Mouse (Mus musculus): ENCODE measurements around the gene Ccl28. TPM values are rescaled to one million over a fixed set of nuclear protein-coding genes. Genes with fewer than 3 reads are reported as not detected.
A peak's percentile ranks its signal among the peaks of the same experiment; 100 is the strongest.

The Ccl28 gene
- polyA plus RNA-seq, 1 experiment from 2014 or later, result not detected

GRCm38 (mm10) chr13:119639302-119639701, 15.7 kb downstream of the Ccl28 start:
- Histone ChIP-seq H3K27ac (ENCODE audit: low read depth) (no peak overlapping the region), H3K4me3 (ENCODE audit: low read depth, low read length) (no peak overlapping the region), H3K4me1 (replicated peaks; ENCODE audit: control insufficient read depth, insufficient read depth, low read length) (no peaks in the 10 kb centered on the region), H3K4me2 (ENCODE audit: low read length) (no peak overlapping the region), H3K9ac (ENCODE audit: low read length) (no peak overlapping the region), H3K9me3 (ENCODE audit: control insufficient read depth, low read length) (no peaks in the 10 kb centered on the region), H3K27me3 (replicated peaks; ENCODE audit: control insufficient read depth, insufficient read depth, low read length) (no peaks in the 10 kb centered on the region), H3K36me3 (ENCODE audit: control insufficient read depth, insufficient read depth, low read length) (no peaks in the 10 kb centered on the region)
- 79% methylated on average over 5 of the region's 5 CpGs for WGBS
- no peak for DNase-seq (ENCODE audit: low spot score)
- no peak for ATAC-seq (replicated peaks; ENCODE audit: low FRiP score, low TSS enrichment, low read depth)

DNA sequence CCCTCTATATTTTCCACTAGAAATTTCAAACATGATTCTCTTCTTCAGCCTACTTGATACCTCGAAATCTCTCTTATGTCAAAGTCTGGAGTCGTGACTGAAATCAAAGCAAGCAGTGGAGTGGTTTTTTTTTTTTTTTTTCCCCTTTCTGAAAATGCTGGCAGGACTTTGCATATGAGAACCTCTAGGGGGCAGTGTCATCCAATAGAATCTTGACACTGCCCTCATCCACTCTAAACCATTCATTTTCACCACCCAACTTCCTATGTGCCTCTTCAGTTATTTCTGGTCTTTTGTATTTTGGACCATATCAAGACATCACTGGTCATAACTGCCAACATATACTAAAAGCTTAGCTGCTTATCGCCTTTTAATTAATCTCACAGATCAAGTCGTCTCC, 16.9 kb downstream of the Ccl28 start:
- peak; percentile 53; the same call in 1 of the 2 replicates for ATAC-seq (replicated peaks; ENCODE audit: low FRiP score, low TSS enrichment, low read depth)
- no peaks in the 10 kb centered on the region for H3K27me3 ChIP-seq (replicated peaks; ENCODE audit: control insufficient read depth, insufficient read depth, low read length)

DNA sequence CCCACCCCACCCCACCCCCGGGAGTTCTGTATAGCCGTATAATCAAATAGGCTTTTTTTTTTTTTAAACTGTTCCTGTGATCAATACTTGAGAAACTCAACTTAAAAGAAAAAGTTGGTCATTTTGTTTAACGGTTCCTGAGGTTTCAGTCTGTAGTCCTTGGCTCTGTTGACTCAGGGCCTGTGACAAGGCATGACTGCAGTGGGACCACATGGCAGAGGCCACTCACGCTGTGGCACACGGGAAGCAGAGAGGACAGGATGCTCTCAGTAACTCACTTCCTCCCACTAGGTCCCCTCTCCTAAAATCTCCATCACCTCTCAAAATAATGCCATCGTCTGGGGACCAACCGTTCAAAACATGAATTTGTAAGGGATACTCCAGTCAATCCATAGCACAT, 17.5 kb downstream of the Ccl28 start:
- Histone ChIP-seq H3K4me2 (ENCODE audit: low read length) (no peak overlapping the region), H3K27ac (ENCODE audit: low read depth) (no peak overlapping the region), H3K9me3 (ENCODE audit: control insufficient read depth, low read length) (no peaks in the 10 kb centered on the region), H3K27me3 (replicated peaks; ENCODE audit: control insufficient read depth, insufficient read depth, low read length) (no peaks in the 10 kb centered on the region), H3K4me1 (replicated peaks; ENCODE audit: control insufficient read depth, insufficient read depth, low read length) (no peaks in the 10 kb centered on the region), H3K4me3 (ENCODE audit: low read depth, low read length) (no peak overlapping the region), H3K36me3 (ENCODE audit: control insufficient read depth, insufficient read depth, low read length) (no peaks in the 10 kb centered on the region), H3K9ac (ENCODE audit: low read length) (no peak overlapping the region)
- no peak for ATAC-seq (replicated peaks; ENCODE audit: low FRiP score, low TSS enrichment, low read depth)
- DNase-seq (ENCODE audit: low spot score), result no peak
- 73% methylated on average over 7 of the region's 7 CpGs for WGBS

More for the DNA sequence above, 16.9 kb downstream of the Ccl28 start:
- DNase-seq (ENCODE audit: low spot score), result no peak
- Histone ChIP-seq H3K9me3 (ENCODE audit: control insufficient read depth, low read length) (no peaks in the 10 kb centered on the region), H3K9ac (ENCODE audit: low read length) (no peak overlapping the region), H3K36me3 (ENCODE audit: control insufficient read depth, insufficient read depth, low read length) (no peaks in the 10 kb centered on the region), H3K4me1 (replicated peaks; ENCODE audit: control insufficient read depth, insufficient read depth, low read length) (no peaks in the 10 kb centered on the region), H3K27ac (ENCODE audit: low read depth) (no peak overlapping the region), H3K4me3 (ENCODE audit: low read depth, low read length) (no peak overlapping the region), H3K4me2 (ENCODE audit: low read length) (no peak overlapping the region)
- 32% methylated on average over 4 of the region's 4 CpGs for WGBS

GRCm38 (mm10) chr13:119644769-119645168, 21.1 kb downstream of the Ccl28 start:
- no peak overlapping the region for H3K4me3 ChIP-seq (ENCODE audit: low read depth, low read length)
- ATAC-seq (replicated peaks; ENCODE audit: low FRiP score, low TSS enrichment, low read depth) (no peak), DNase-seq (ENCODE audit: low spot score) (no peak)
- no peaks in the 10 kb centered on the region for H3K4me1 ChIP-seq (replicated peaks; ENCODE audit: control insufficient read depth, insufficient read depth, low read length)
- no peak overlapping the region for H3K9ac ChIP-seq (ENCODE audit: low read length)
- no peaks in the 10 kb centered on the region for H3K27me3 ChIP-seq (replicated peaks; ENCODE audit: control insufficient read depth, insufficient read depth, low read length)
- no peak overlapping the region for H3K27ac ChIP-seq (ENCODE audit: low read depth)
- WGBS, result 65% methylated on average over 5 of the region's 5 CpGs
- H3K9me3 ChIP-seq (ENCODE audit: control insufficient read depth, low read length), result no peaks in the 10 kb centered on the region
- no peak overlapping the region for H3K4me2 ChIP-seq (ENCODE audit: low read length)
- no peaks in the 10 kb centered on the region for H3K36me3 ChIP-seq (ENCODE audit: control insufficient read depth, insufficient read depth, low read length)

- no peak overlapping the region for H3K27ac ChIP-seq (ENCODE audit: low read depth)
- no peaks in the 10 kb centered on the region for H3K27me3 ChIP-seq (replicated peaks; ENCODE audit: control insufficient read depth, insufficient read depth, low read length)
- DNase-seq (ENCODE audit: low spot score) (no peak), ATAC-seq (replicated peaks; ENCODE audit: low FRiP score, low TSS enrichment, low read depth) (no peak)
- H3K4me1 ChIP-seq (replicated peaks; ENCODE audit: control insufficient read depth, insufficient read depth, low read length), result no peaks in the 10 kb centered on the region
- H3K4me2 ChIP-seq (ENCODE audit: low read length), result no peak overlapping the region
- no peaks in the 10 kb centered on the region for H3K36me3 ChIP-seq (ENCODE audit: control insufficient read depth, insufficient read depth, low read length)
- H3K9ac ChIP-seq (ENCODE audit: low read length), result no peak overlapping the region
- no peaks in the 10 kb centered on the region for H3K9me3 ChIP-seq (ENCODE audit: control insufficient read depth, low read length)
- 96% methylated on average over 1 of the region's 1 CpGs for WGBS
- H3K4me3 ChIP-seq (ENCODE audit: low read depth, low read length), result no peak overlapping the region
These were observed 22.9 kb downstream of the Ccl28 start for GRCm38 (mm10) chr13:119646511-119646910.

- no peaks in the 10 kb centered on the region for H3K9me3 ChIP-seq (ENCODE audit: control insufficient read depth, low read length)
- H3K27me3 ChIP-seq (replicated peaks; ENCODE audit: control insufficient read depth, insufficient read depth, low read length), result no peaks in the 10 kb centered on the region
- no peak overlapping the region for H3K4me2 ChIP-seq (ENCODE audit: low read length)
- H3K36me3 ChIP-seq (ENCODE audit: control insufficient read depth, insufficient read depth, low read length), result no peaks in the 10 kb centered on the region
- H3K9ac ChIP-seq (ENCODE audit: low read length), result no peak overlapping the region
- H3K27ac ChIP-seq (ENCODE audit: low read depth), result no peak overlapping the region
- no peak for DNase-seq (ENCODE audit: low spot score)
- WGBS, result 61% methylated on average over 15 of the region's 15 CpGs
- no peak for ATAC-seq (replicated peaks; ENCODE audit: low FRiP score, low TSS enrichment, low read depth)
- no peaks in the 10 kb centered on the region for H3K4me1 ChIP-seq (replicated peaks; ENCODE audit: control insufficient read depth, insufficient read depth, low read length)
- no peak overlapping the region for H3K4me3 ChIP-seq (ENCODE audit: low read depth, low read length)
These were observed 25.5 kb downstream of the Ccl28 start for GRCm38 (mm10) chr13:119648891-119649698.

- DNase-seq (ENCODE audit: low spot score), result no peak
- Histone ChIP-seq H3K36me3 (ENCODE audit: control insufficient read depth, insufficient read depth, low read length) (no peaks in the 10 kb centered on the region), H3K27ac (ENCODE audit: low read depth) (no peak overlapping the region), H3K27me3 (replicated peaks; ENCODE audit: control insufficient read depth, insufficient read depth, low read length) (no peaks in the 10 kb centered on the region), H3K9ac (ENCODE audit: low read length) (no peak overlapping the region), H3K4me1 (replicated peaks; ENCODE audit: control insufficient read depth, insufficient read depth, low read length) (no peaks in the 10 kb centered on the region), H3K4me2 (ENCODE audit: low read length) (no peak overlapping the region), H3K4me3 (ENCODE audit: low read depth, low read length) (no peak overlapping the region), H3K9me3 (ENCODE audit: control insufficient read depth, low read length) (no peaks in the 10 kb centered on the region)
- no peak for ATAC-seq (replicated peaks; ENCODE audit: low FRiP score, low TSS enrichment, low read depth)
- WGBS, result 74% methylated on average over 1 of the region's 1 CpGs
These were observed 26.1 kb downstream of the Ccl28 start for GRCm38 (mm10) chr13:119649699-119650046.

DNA sequence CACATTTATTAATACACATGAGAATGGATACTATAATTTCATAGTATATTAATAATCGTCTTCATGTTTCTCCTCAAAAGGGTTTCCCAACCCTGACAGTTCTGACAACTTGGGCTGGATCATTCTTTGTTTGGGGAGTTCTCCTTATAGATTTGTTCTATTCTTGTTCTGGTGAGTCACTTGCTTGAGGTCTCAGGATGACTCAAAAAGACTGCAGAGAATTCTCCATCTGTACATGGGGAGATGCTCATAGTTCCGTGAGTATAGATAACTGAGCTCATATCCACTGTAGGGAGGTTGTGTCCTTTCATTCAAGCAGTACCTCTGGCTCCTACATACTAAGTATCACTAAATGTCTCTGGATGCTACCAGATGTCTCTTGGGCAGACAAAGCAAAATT, 31.1 kb downstream of the Ccl28 start:
- H3K4me3 ChIP-seq (ENCODE audit: low read depth, low read length), result no peak overlapping the region
- no peaks in the 10 kb centered on the region for H3K9me3 ChIP-seq (ENCODE audit: control insufficient read depth, low read length)
- ATAC-seq (replicated peaks; ENCODE audit: low FRiP score, low TSS enrichment, low read depth) (no peak), DNase-seq (ENCODE audit: low spot score) (no peak)
- H3K27ac ChIP-seq (ENCODE audit: low read depth), result no peak overlapping the region
- no peaks in the 10 kb centered on the region for H3K27me3 ChIP-seq (replicated peaks; ENCODE audit: control insufficient read depth, insufficient read depth, low read length)
- no peak overlapping the region for H3K9ac ChIP-seq (ENCODE audit: low read length)
- no peak overlapping the region for H3K4me2 ChIP-seq (ENCODE audit: low read length)
- no peaks in the 10 kb centered on the region for H3K4me1 ChIP-seq (replicated peaks; ENCODE audit: control insufficient read depth, insufficient read depth, low read length)
- WGBS, result 94% methylated on average over 2 of the region's 2 CpGs
- no peaks in the 10 kb centered on the region for H3K36me3 ChIP-seq (ENCODE audit: control insufficient read depth, insufficient read depth, low read length)

GRCm38 (mm10) chr13:119656246-119656645, 32.6 kb downstream of the Ccl28 start:
- Histone ChIP-seq H3K9me3 (ENCODE audit: control insufficient read depth, low read length) (no peaks in the 10 kb centered on the region), H3K4me2 (ENCODE audit: low read length) (no peak overlapping the region), H3K27me3 (replicated peaks; ENCODE audit: control insufficient read depth, insufficient read depth, low read length) (no peaks in the 10 kb centered on the region), H3K4me1 (replicated peaks; ENCODE audit: control insufficient read depth, insufficient read depth, low read length) (no peaks in the 10 kb centered on the region), H3K36me3 (ENCODE audit: control insufficient read depth, insufficient read depth, low read length) (no peaks in the 10 kb centered on the region), H3K9ac (ENCODE audit: low read length) (no peak overlapping the region), H3K27ac (ENCODE audit: low read depth) (no peak overlapping the region), H3K4me3 (ENCODE audit: low read depth, low read length) (no peak overlapping the region)
- DNase-seq (ENCODE audit: low spot score) (no peak), ATAC-seq (replicated peaks; ENCODE audit: low FRiP score, low TSS enrichment, low read depth) (no peak)
- 86% methylated on average over 2 of the region's 2 CpGs for WGBS

All from intestine, embryonic 14.5 days (tissue).